Mouse (Mus musculus): ENCODE data around the gene Cyp1a2. TPM values are rescaled to one million over a fixed set of nuclear protein-coding genes. Genes with fewer than 3 reads are reported as not detected.

The Cyp1a2 gene
- total RNA-seq, 2 experiments from 2014 or later = not detected

DNA sequence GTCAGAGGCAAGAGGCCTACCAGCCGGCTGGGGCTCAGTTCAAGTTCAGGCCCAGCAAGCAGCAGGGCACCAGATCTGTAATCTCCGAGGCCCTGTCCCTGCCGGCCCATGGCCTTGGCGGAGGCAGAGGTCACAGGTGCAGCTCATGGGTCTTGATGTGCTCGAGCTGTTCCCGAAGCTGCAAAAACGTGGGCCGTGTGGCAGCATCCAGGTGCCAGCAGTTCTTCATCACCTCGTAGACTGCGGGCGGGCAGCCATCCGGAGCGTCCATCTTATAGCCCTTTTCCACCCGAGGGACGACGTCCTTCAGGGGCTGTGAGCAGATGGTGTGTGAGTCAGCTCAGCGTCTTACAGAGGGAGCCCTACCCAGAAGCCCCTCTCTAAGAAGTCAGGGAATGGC lies 56.3 kb downstream of the Cyp1a2 start:
- no peak for ATAC-seq (replicated peaks; ENCODE audit: poor library complexity)

Other genes with a start within 250 kb of the Cyp1a2 start
- 13.4 and 15.4 TPM in 2 replicates for gene Ppcdc, start 243.6 kb downstream of the Cyp1a2 start, total RNA-seq (2015)
- gene Ppcdc, start 243.6 kb downstream of the Cyp1a2 start, total RNA-seq (2017) = 15.9 and 19.1 TPM in 2 replicates
- 0.77 and 1.9 TPM in 2 replicates for gene Scamp5, start 215.6 kb downstream of the Cyp1a2 start, total RNA-seq (2015)
- 1.1 and 1.8 TPM in 2 replicates for gene Scamp5, start 215.6 kb downstream of the Cyp1a2 start, total RNA-seq (2017)
- 0.12 and 0.30 TPM in 2 replicates for gene Rpp25, start 179.7 kb downstream of the Cyp1a2 start, total RNA-seq (2015)
- 0.20 TPM in 1 of 2 replicates, not detected in the other for gene Rpp25, start 179.7 kb downstream of the Cyp1a2 start, total RNA-seq (2017)
- gene Cox5a, start 162.4 kb downstream of the Cyp1a2 start, total RNA-seq (2015) = 617 and 644 TPM in 2 replicates
- gene Cox5a, start 162.4 kb downstream of the Cyp1a2 start, total RNA-seq (2017) = 85.1 and 114 TPM in 2 replicates
- 4.5 and 6.9 TPM in 2 replicates for gene Fam219b, start 146.2 kb downstream of the Cyp1a2 start, total RNA-seq (2015)
- 9.2 and 12.8 TPM in 2 replicates for gene Fam219b, start 146.2 kb downstream of the Cyp1a2 start, total RNA-seq (2017)
- gene Mpi, start 130.9 kb downstream of the Cyp1a2 start, total RNA-seq (2015) = 15.5 and 21.5 TPM in 2 replicates
- 14.0 and 17.2 TPM in 2 replicates for gene Mpi, start 130.9 kb downstream of the Cyp1a2 start, total RNA-seq (2017)
- 71.1 and 73.2 TPM in 2 replicates for gene Scamp2, start 122.8 kb downstream of the Cyp1a2 start, total RNA-seq (2015)
- 26.2 and 28.2 TPM in 2 replicates for gene Scamp2, start 122.8 kb downstream of the Cyp1a2 start, total RNA-seq (2017)
- gene Ulk3, start 94.3 kb downstream of the Cyp1a2 start, total RNA-seq (2015) = 4.0 and 4.6 TPM in 2 replicates
- gene Ulk3, start 94.3 kb downstream of the Cyp1a2 start, total RNA-seq (2017) = 1.8 and 2.9 TPM in 2 replicates
- gene Cplx3, start 77.4 kb downstream of the Cyp1a2 start, total RNA-seq (2015) = not detected in 2 replicates
- not detected in 2 replicates for gene Cplx3, start 77.4 kb downstream of the Cyp1a2 start, total RNA-seq (2017)
- gene Lman1l, start 62.9 kb downstream of the Cyp1a2 start, total RNA-seq (2015) = not detected in 2 replicates
- gene Lman1l, start 62.9 kb downstream of the Cyp1a2 start, total RNA-seq (2017) = not detected in 2 replicates
- gene Csk, start 30.1 kb downstream of the Cyp1a2 start, total RNA-seq (2015) = 58.6 and 71.3 TPM in 2 replicates
- 119 and 152 TPM in 2 replicates for gene Csk, start 30.1 kb downstream of the Cyp1a2 start, total RNA-seq (2017)
- 0.39 TPM in 1 of 2 replicates, not detected in the other for gene Cyp1a1, start 4.2 kb upstream of the Cyp1a2 start, total RNA-seq (2015)
- 0.20 TPM in 1 of 2 replicates, not detected in the other for gene Cyp1a1, start 4.2 kb upstream of the Cyp1a2 start, total RNA-seq (2017)
- gene Edc3, start 24.8 kb upstream of the Cyp1a2 start, total RNA-seq (2015) = 6.4 and 8.2 TPM in 2 replicates
- gene Edc3, start 24.8 kb upstream of the Cyp1a2 start, total RNA-seq (2017) = 4.5 and 4.8 TPM in 2 replicates
- gene Clk3, start 82.2 kb upstream of the Cyp1a2 start, total RNA-seq (2015) = 32.6 and 43.0 TPM in 2 replicates
- 36.4 and 40.8 TPM in 2 replicates for gene Clk3, start 82.2 kb upstream of the Cyp1a2 start, total RNA-seq (2017)
- gene Arid3b, start 153.1 kb upstream of the Cyp1a2 start, total RNA-seq (2015) = 2.4 and 3.8 TPM in 2 replicates
- gene Arid3b, start 153.1 kb upstream of the Cyp1a2 start, total RNA-seq (2017) = 0.87 and 0.98 TPM in 2 replicates
- gene Ubl7, start 227.3 kb upstream of the Cyp1a2 start, total RNA-seq (2015) = 72.7 and 78.4 TPM in 2 replicates
- gene Ubl7, start 227.3 kb upstream of the Cyp1a2 start, total RNA-seq (2017) = 14.2 and 16.1 TPM in 2 replicates